Mouse (Mus musculus) C2C12 (cell line): ENCODE data around the gene Eif2b1. TPM values are rescaled to one million over a fixed set of nuclear protein-coding genes. Genes with fewer than 3 reads are reported as not detected.

Experiments used
- H3K27me3 ChIP-seq: one replicate; pipeline ENCODE4 v1.6.1; 2011; ENCODE audit not compliant: control insufficient read depth, insufficient read depth, insufficient read length
- H3K36me3 ChIP-seq: one replicate; pipeline ENCODE4 v1.6.1; 2011; ENCODE audit not compliant: control insufficient read depth, insufficient read depth
- H3K4me3 ChIP-seq: one replicate; pipeline ENCODE4 v1.5.1; 2011; ENCODE audit warnings: mild to moderate bottlenecking, control low read depth; ENCODE audit not compliant: poor library complexity, insufficient read depth, severe bottlenecking
- H3K79me2 ChIP-seq: one replicate; pipeline ENCODE4 v1.6.1; 2011; ENCODE audit not compliant: control insufficient read depth, insufficient read depth
- H3K79me3 ChIP-seq: one replicate; pipeline ENCODE4 v1.6.1; 2011; ENCODE audit warnings: low read depth, control low read depth
- H3ac ChIP-seq: one replicate; pipeline ENCODE3; 2011; ENCODE audit warnings: low read depth; ENCODE audit not compliant: control insufficient read depth, insufficient read length
- CEBPB ChIP-seq: IDR thresholded peaks from one replicate; pipeline ENCODE4 v1.6.1; 2011; ENCODE audit warnings: low read depth, mild to moderate bottlenecking, control low read depth, moderate library complexity
- CTCF ChIP-seq: IDR thresholded peaks from one replicate; pipeline ENCODE4 v1.5.1; 2011; ENCODE audit not compliant: control insufficient read depth, insufficient read depth, insufficient read length
- FOSL1 ChIP-seq: IDR thresholded peaks from one replicate; pipeline ENCODE4 v1.8.0; 2011; ENCODE audit warnings: mild to moderate bottlenecking, low read length; ENCODE audit not compliant: poor library complexity, insufficient read depth, severe bottlenecking
- MAX ChIP-seq: IDR thresholded peaks from one replicate; pipeline ENCODE4 v1.6.1; 2011; ENCODE audit warnings: mild to moderate bottlenecking, control low read depth
- MYOD1 ChIP-seq: IDR thresholded peaks from one replicate; pipeline ENCODE4 v1.6.1; 2011; ENCODE audit warnings: low read depth; ENCODE audit not compliant: control insufficient read depth, insufficient read length
- MYOG ChIP-seq: IDR thresholded peaks from one replicate; pipeline ENCODE4 v1.6.1; 2011; ENCODE audit not compliant: control insufficient read depth, insufficient read length; ENCODE audit errors: extremely low read depth
- USF1 ChIP-seq: IDR thresholded peaks from one replicate; pipeline ENCODE4 v1.6.1; 2011; ENCODE audit warnings: low read depth, mild to moderate bottlenecking, control low read depth, moderate library complexity
- long read RNA-seq, 2 experiments: library from polyadenylated mRNA; unstranded; transcript quantifications; one replicate each; pipeline ENCODE4 v2.0.0; 2019 to 2020
- polyA plus RNA-seq: library from polyadenylated mRNA; unstranded; fragments of >200 nt; fragmentation: generic; extraction: Trizol; gene quantifications from one replicate; pipeline ENCODE4 v1.2.1, GENCODE M21; 2012; ENCODE audit warnings: missing spikeins

Eif2b1 gene
- 43.0 TPM for polyA plus RNA-seq
- long read RNA-seq, experiment 1, transcript Eif2b1-201 (9 exons, 2,013 nt) = major isoform, 77 of 96 reads
- long read RNA-seq, experiment 1, partial matches to known transcripts = 8 of 96 reads
- long read RNA-seq, experiment 1, other reads (novel, unspliced or antisense) = 11 of 96 reads
- long read RNA-seq, experiment 2, transcript Eif2b1-201 (9 exons, 2,013 nt) = major isoform, 319 of 336 reads
- long read RNA-seq, experiment 2, partial matches to known transcripts = 1 of 336 reads
- long read RNA-seq, experiment 2, other reads (novel, unspliced or antisense) = 16 of 336 reads

- Histone ChIP-seq H3K36me3 (peaks cover 34% of the 10 kb centered on the region), H3K79me2 (peaks cover 46% of the 10 kb centered on the region), H3K79me3 (peaks cover 24% of the 10 kb centered on the region), H3K27me3 (no peaks in the 10 kb centered on the region), H3ac (peak within 1 kb of the TSS; percentile 62), H3K4me3 (peak within 1 kb of the TSS; percentile 92)
- TF ChIP-seq MAX = peak; percentile 88
- no peak for TF ChIP-seq MYOD1
Observed at GRCm38 (mm10) chr5:124578633-124579317, at the start of gene Eif2b1, which contains the start of gene Gtf2h3. TSS of gene Eif2b1 (minus strand) at chr5:124579131. TSS of gene Gtf2h3 (plus strand) at chr5:124579140.

DNA sequence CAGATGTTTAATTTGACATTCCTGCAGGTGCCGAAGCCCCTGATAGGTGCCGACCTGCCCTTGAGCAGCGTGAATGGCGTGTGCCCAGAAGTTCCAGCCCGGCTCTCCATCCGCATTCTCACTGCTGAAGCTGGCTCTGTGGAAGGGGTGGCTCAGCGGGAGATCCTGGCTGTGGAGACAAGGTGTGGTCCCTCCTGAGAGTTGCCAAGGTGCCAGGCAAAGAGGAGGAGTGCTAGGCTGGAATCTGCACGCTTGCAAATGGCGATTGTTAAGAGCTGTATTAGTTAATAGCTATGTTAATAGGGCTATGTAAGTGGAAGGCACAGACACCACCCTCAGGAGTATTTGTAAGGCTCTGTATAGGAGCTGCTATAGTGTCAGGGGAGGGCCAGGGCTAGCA is 45.4 kb upstream of the Eif2b1 start:
- Histone ChIP-seq H3ac (no peak overlapping the region), H3K4me3 (no peak overlapping the region), H3K27me3 (no peaks in the 10 kb centered on the region), H3K79me3 (peaks cover 2% of the 10 kb centered on the region), H3K79me2 (peaks cover 4% of the 10 kb centered on the region), H3K36me3 (no peaks in the 10 kb centered on the region)
- no peak for TF ChIP-seq CEBPB
- TF ChIP-seq MAX = no peak
- TF ChIP-seq MYOD1 = no peak
- no peak for TF ChIP-seq FOSL1
- no peak for TF ChIP-seq MYOG
- no peak for TF ChIP-seq USF1

- no peaks in the 10 kb centered on the region for H3K36me3 ChIP-seq
- no peak overlapping the region for H3K4me3 ChIP-seq
- no peaks in the 10 kb centered on the region for H3K27me3 ChIP-seq
- no peak for TF ChIP-seq USF1
- TF ChIP-seq CEBPB = no peak
- TF ChIP-seq FOSL1 = no peak
- TF ChIP-seq MYOD1 = no peak
- H3K79me3 ChIP-seq = no peaks in the 10 kb centered on the region
- no peak overlapping the region for H3ac ChIP-seq
- H3K79me2 ChIP-seq = no peaks in the 10 kb centered on the region
Observed at GRCm38 (mm10) chr5:124622890-124623289, 44.0 kb upstream of the Eif2b1 start.

DNA sequence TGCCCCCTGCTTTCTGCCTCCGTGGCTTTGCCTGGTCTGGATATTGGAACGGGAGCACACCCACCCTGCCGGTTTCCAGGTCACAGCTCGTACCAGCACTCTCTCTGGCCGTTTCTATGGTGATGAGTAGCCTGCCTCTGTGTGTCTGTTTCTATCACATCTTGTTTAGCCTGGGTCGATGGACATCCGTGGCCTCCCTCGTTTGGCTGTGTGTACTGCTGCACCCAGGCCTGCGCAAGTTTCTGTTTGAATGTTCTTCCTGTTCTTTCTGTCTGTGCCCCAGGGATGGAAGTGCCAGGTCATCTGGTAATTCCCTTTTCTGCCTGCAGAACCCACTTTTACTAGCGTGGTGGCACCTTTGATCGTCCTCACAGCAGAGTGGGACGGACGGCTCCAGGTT is 42.4 kb upstream of the Eif2b1 start:
- TF ChIP-seq MYOD1 (no peak), CEBPB (no peak), CTCF (no peak), MAX (no peak), USF1 (no peak), MYOG (no peak), FOSL1 (no peak)
- no peaks in the 10 kb centered on the region for H3K79me2 ChIP-seq

GRCm38 (mm10) chr5:124618711-124619110 is 39.8 kb upstream of the Eif2b1 start:
- Histone ChIP-seq H3K79me2 (no peaks in the 10 kb centered on the region), H3K79me3 (no peaks in the 10 kb centered on the region), H3K4me3 (no peak overlapping the region), H3ac (no peak overlapping the region), H3K27me3 (no peaks in the 10 kb centered on the region), H3K36me3 (no peaks in the 10 kb centered on the region)
- TF ChIP-seq USF1 (no peak), CEBPB (no peak), CTCF (no peak), MAX (no peak)

More for the DNA sequence above, 42.4 kb upstream of the Eif2b1 start:
- Histone ChIP-seq H3K4me3 (no peak overlapping the region), H3ac (no peak overlapping the region), H3K79me3 (no peaks in the 10 kb centered on the region), H3K36me3 (no peaks in the 10 kb centered on the region), H3K27me3 (no peaks in the 10 kb centered on the region)

DNA sequence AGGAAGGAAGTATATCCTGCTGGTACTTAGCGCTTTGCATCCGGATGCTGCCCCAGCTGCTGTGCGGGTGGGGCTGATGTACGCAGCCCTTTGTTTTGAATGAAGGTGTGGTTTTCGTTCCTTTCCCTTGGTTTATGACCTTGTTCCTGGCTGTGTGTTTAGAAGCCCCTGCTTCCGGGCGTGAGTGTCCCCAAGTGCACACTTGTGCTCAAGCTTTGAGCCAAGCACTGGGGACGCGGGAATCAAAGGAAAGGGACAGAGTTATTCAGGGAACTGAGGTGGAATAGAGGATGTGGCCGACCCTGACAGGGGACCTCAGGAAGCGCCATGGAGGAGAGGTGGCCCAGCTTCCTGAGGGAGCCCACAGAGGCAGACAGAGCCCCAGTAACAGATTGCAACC is 35.8 kb upstream of the Eif2b1 start:
- H3K4me3 ChIP-seq = no peak overlapping the region
- no peaks in the 10 kb centered on the region for H3K27me3 ChIP-seq
- TF ChIP-seq CTCF (no peak), FOSL1 (no peak), MAX (no peak), MYOD1 (no peak), USF1 (no peak), MYOG (no peak), CEBPB (no peak)

More for the DNA sequence above, 35.8 kb upstream of the Eif2b1 start:
- H3ac ChIP-seq = no peak overlapping the region
- no peaks in the 10 kb centered on the region for H3K79me2 ChIP-seq
- H3K36me3 ChIP-seq = no peaks in the 10 kb centered on the region
- no peaks in the 10 kb centered on the region for H3K79me3 ChIP-seq
